Mouse (Mus musculus) E14TG2a.4 (cell line): Measurements from ENCODE around the gene Cox19.

Source experiments
- CTCF ChIP-seq: conservative IDR thresholded peaks from 2 replicates; pipeline ENCODE4 v1.5.1; 2014; ENCODE audit warnings: low read length
- NANOG ChIP-seq: IDR thresholded peaks from 2 replicates; pipeline ENCODE4 v1.6.1; 2014; ENCODE audit warnings: borderline replicate concordance, low read length, mixed read lengths
- POU5F1 ChIP-seq: IDR thresholded peaks from 2 replicates; pipeline ENCODE4 v1.6.1; 2014; ENCODE audit warnings: low read length, borderline replicate concordance

DNA sequence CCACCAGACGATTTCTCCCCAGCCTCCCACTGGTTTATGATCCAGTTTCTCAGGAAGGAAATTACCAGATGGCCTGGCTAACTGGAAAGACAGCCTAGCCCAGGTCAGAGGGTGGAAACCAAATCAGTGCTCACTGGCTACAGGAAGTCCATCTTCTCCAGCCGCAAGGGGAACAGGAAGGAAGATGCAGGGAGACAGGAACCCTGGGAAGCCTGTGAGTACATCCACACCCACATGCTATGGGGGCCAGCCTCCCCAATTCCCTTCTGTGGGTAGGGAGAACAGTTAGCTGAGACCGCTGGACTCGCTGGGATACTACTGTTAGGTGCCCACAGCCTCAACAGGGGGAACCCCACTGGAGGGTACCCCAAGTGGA, 37.0 kb upstream of the Cox19 start:
- TF ChIP-seq CTCF = no peak
- no peak for TF ChIP-seq NANOG
- no peak for TF ChIP-seq POU5F1
